Mouse (Mus musculus): ENCODE results near the gene Pet117. TPM values are rescaled to one million over a fixed set of nuclear protein-coding genes. Genes with fewer than 3 reads are reported as not detected.

Pet117 gene
- polyA plus RNA-seq, 1 experiment from 2014 or later: not detected

GRCm38 (mm10) chr2:144400659-144401058, 31.9 kb downstream of the Pet117 start:
- Histone ChIP-seq H3K27ac (ENCODE audit: low read depth, low read length) (no peak overlapping the region), H3K27me3 (ENCODE audit: control insufficient read depth, insufficient read depth, low read length) (no peaks in the 10 kb centered on the region), H3K4me1 (ENCODE audit: control insufficient read depth, insufficient read depth, low read length) (no peaks in the 10 kb centered on the region), H3K4me3 (ENCODE audit: low read length) (no peak overlapping the region), H3K9ac (ENCODE audit: low read depth, low read length) (no peak overlapping the region), H3K9me3 (ENCODE audit: control insufficient read depth, low read length) (no peaks in the 10 kb centered on the region), H3K4me2 (replicated peaks; ENCODE audit: low read depth, low read length) (no peak overlapping the region), H3K36me3 (ENCODE audit: control insufficient read depth, insufficient read depth, low read length) (peaks cover 79% of the 10 kb centered on the region)
- 87% methylated on average over 6 of the region's 6 CpGs for WGBS
- ATAC-seq (ENCODE audit: low FRiP score, low TSS enrichment): no peak

GRCm38 (mm10) chr2:144409037-144409436, 40.2 kb downstream of the Pet117 start:
- no peaks in the 10 kb centered on the region for H3K9me3 ChIP-seq (ENCODE audit: control insufficient read depth, low read length)
- H3K36me3 ChIP-seq (ENCODE audit: control insufficient read depth, insufficient read depth, low read length): peaks cover 53% of the 10 kb centered on the region
- WGBS: 95% methylated on average over 4 of the region's 4 CpGs
- no peaks in the 10 kb centered on the region for H3K27me3 ChIP-seq (ENCODE audit: control insufficient read depth, insufficient read depth, low read length)
- H3K4me1 ChIP-seq (ENCODE audit: control insufficient read depth, insufficient read depth, low read length): no peaks in the 10 kb centered on the region
- H3K27ac ChIP-seq (ENCODE audit: low read depth, low read length): no peak overlapping the region
- no peak overlapping the region for H3K4me3 ChIP-seq (ENCODE audit: low read length)
- no peak for ATAC-seq (ENCODE audit: low FRiP score, low TSS enrichment)
- no peak overlapping the region for H3K4me2 ChIP-seq (replicated peaks; ENCODE audit: low read depth, low read length)
- H3K9ac ChIP-seq (ENCODE audit: low read depth, low read length): no peak overlapping the region

GRCm38 (mm10) chr2:144410603-144411002, 41.8 kb downstream of the Pet117 start:
- no peaks in the 10 kb centered on the region for H3K27me3 ChIP-seq (ENCODE audit: control insufficient read depth, insufficient read depth, low read length)
- peaks cover 40% of the 10 kb centered on the region for H3K36me3 ChIP-seq (ENCODE audit: control insufficient read depth, insufficient read depth, low read length)
- no peaks in the 10 kb centered on the region for H3K4me1 ChIP-seq (ENCODE audit: control insufficient read depth, insufficient read depth, low read length)
- ATAC-seq (ENCODE audit: low FRiP score, low TSS enrichment): no peak
- H3K4me3 ChIP-seq (ENCODE audit: low read length): no peak overlapping the region
- H3K9me3 ChIP-seq (ENCODE audit: control insufficient read depth, low read length): no peaks in the 10 kb centered on the region
- no peak overlapping the region for H3K4me2 ChIP-seq (replicated peaks; ENCODE audit: low read depth, low read length)
- H3K9ac ChIP-seq (ENCODE audit: low read depth, low read length): no peak overlapping the region
- H3K27ac ChIP-seq (ENCODE audit: low read depth, low read length): no peak overlapping the region
- WGBS: 85% methylated on average over 3 of the region's 3 CpGs

GRCm38 (mm10) chr2:144414646-144415045, 45.9 kb downstream of the Pet117 start:
- Histone ChIP-seq H3K4me3 (ENCODE audit: low read length) (no peak overlapping the region), H3K4me2 (replicated peaks; ENCODE audit: low read depth, low read length) (no peak overlapping the region), H3K36me3 (ENCODE audit: control insufficient read depth, insufficient read depth, low read length) (peaks cover 5% of the 10 kb centered on the region; the same call in 1 of the 2 replicates), H3K27ac (ENCODE audit: low read depth, low read length) (no peak overlapping the region), H3K9me3 (ENCODE audit: control insufficient read depth, low read length) (no peaks in the 10 kb centered on the region), H3K4me1 (ENCODE audit: control insufficient read depth, insufficient read depth, low read length) (0 out of 2 replicates have a peak, but pooled peaks cover 10% of the 10 kb centered on the region), H3K27me3 (ENCODE audit: control insufficient read depth, insufficient read depth, low read length) (no peaks in the 10 kb centered on the region), H3K9ac (ENCODE audit: low read depth, low read length) (no peak overlapping the region)
- no peak for ATAC-seq (ENCODE audit: low FRiP score, low TSS enrichment)
- 100% methylated on average over 1 of the region's 1 CpGs for WGBS

- H3K9me3 ChIP-seq (ENCODE audit: control insufficient read depth, low read length): no peaks in the 10 kb centered on the region
- no peak overlapping the region for H3K4me2 ChIP-seq (replicated peaks; ENCODE audit: low read depth, low read length)
- no peak overlapping the region for H3K9ac ChIP-seq (ENCODE audit: low read depth, low read length)
- no peak overlapping the region for H3K27ac ChIP-seq (ENCODE audit: low read depth, low read length)
- H3K4me3 ChIP-seq (ENCODE audit: low read length): no peak overlapping the region
- H3K4me1 ChIP-seq (ENCODE audit: control insufficient read depth, insufficient read depth, low read length): 0 out of 2 replicates have a peak, but pooled peaks cover 10% of the 10 kb centered on the region
- no peaks in the 10 kb centered on the region for H3K27me3 ChIP-seq (ENCODE audit: control insufficient read depth, insufficient read depth, low read length)
- no peak for ATAC-seq (ENCODE audit: low FRiP score, low TSS enrichment)
- H3K36me3 ChIP-seq (ENCODE audit: control insufficient read depth, insufficient read depth, low read length): no peaks in the 10 kb centered on the region
- 50% methylated on average over 8 of the region's 8 CpGs for WGBS
Observed at GRCm38 (mm10) chr2:144416859-144417258, 48.1 kb downstream of the Pet117 start.

- Histone ChIP-seq H3K9ac (ENCODE audit: low read depth, low read length) (no peak overlapping the region), H3K36me3 (ENCODE audit: control insufficient read depth, insufficient read depth, low read length) (no peaks in the 10 kb centered on the region), H3K4me1 (ENCODE audit: control insufficient read depth, insufficient read depth, low read length) (0 out of 2 replicates have a peak, but pooled peaks cover 10% of the 10 kb centered on the region), H3K9me3 (ENCODE audit: control insufficient read depth, low read length) (no peaks in the 10 kb centered on the region), H3K27ac (ENCODE audit: low read depth, low read length) (peak overlapping the region; percentile 59), H3K4me3 (ENCODE audit: low read length) (no peak overlapping the region), H3K4me2 (replicated peaks; ENCODE audit: low read depth, low read length) (no peak overlapping the region), H3K27me3 (ENCODE audit: control insufficient read depth, insufficient read depth, low read length) (no peaks in the 10 kb centered on the region)
- ATAC-seq (ENCODE audit: low FRiP score, low TSS enrichment): peak; percentile 58; the same call in 1 of the 2 replicates
- 22% methylated on average over 2 of the region's 2 CpGs for WGBS
Observed at GRCm38 (mm10) chr2:144418062-144418461, 49.3 kb downstream of the Pet117 start.

GRCm38 (mm10) chr2:144422094-144422675, 53.4 kb downstream of the Pet117 start:
- no peak overlapping the region for H3K27ac ChIP-seq (ENCODE audit: low read depth, low read length)
- no peak overlapping the region for H3K9ac ChIP-seq (ENCODE audit: low read depth, low read length)
- no peak overlapping the region for H3K4me3 ChIP-seq (ENCODE audit: low read length)
- no peaks in the 10 kb centered on the region for H3K36me3 ChIP-seq (ENCODE audit: control insufficient read depth, insufficient read depth, low read length)
- H3K27me3 ChIP-seq (ENCODE audit: control insufficient read depth, insufficient read depth, low read length): no peaks in the 10 kb centered on the region
- no peak overlapping the region for H3K4me2 ChIP-seq (replicated peaks; ENCODE audit: low read depth, low read length)
- ATAC-seq (ENCODE audit: low FRiP score, low TSS enrichment): no peak
- no peaks in the 10 kb centered on the region for H3K9me3 ChIP-seq (ENCODE audit: control insufficient read depth, low read length)
- 0 out of 2 replicates have a peak, but pooled peaks cover 8% of the 10 kb centered on the region for H3K4me1 ChIP-seq (ENCODE audit: control insufficient read depth, insufficient read depth, low read length)
- WGBS: 69% methylated on average over 10 of the region's 10 CpGs

Other genes with a start within 250 kb of the Pet117 start
- 20.2 and 21.9 TPM in 2 replicates for gene Mgme1, start 98.3 kb upstream of the Pet117 start, polyA plus RNA-seq (2014; fragmentation: Nextera tagmentation; extraction: Ambion mirVana)
- 138 and 155 TPM in 2 replicates for gene Snx5, start 98.1 kb upstream of the Pet117 start, polyA plus RNA-seq (2014; fragmentation: Nextera tagmentation; extraction: Ambion mirVana)
- gene Ovol2, start 36.9 kb upstream of the Pet117 start, polyA plus RNA-seq (2014; fragmentation: Nextera tagmentation; extraction: Ambion mirVana): 1.8 and 2.1 TPM in 2 replicates
- 34.8 and 47.5 TPM in 2 replicates for gene Kat14, start within 50 bp of the Pet117 start, polyA plus RNA-seq (2014; fragmentation: Nextera tagmentation; extraction: Ambion mirVana)
- gene Dzank1, start 158.4 kb downstream of the Pet117 start, polyA plus RNA-seq (2014; fragmentation: Nextera tagmentation; extraction: Ambion mirVana): 2.2 and 4.1 TPM in 2 replicates
- gene Polr3f, start 158.7 kb downstream of the Pet117 start, polyA plus RNA-seq (2014; fragmentation: Nextera tagmentation; extraction: Ambion mirVana): 26.7 and 34.2 TPM in 2 replicates
- gene Rbbp9, start 181.9 kb downstream of the Pet117 start, polyA plus RNA-seq (2014; fragmentation: Nextera tagmentation; extraction: Ambion mirVana): 67.1 and 84.7 TPM in 2 replicates
- gene Sec23b, start 187.2 kb downstream of the Pet117 start, polyA plus RNA-seq (2014; fragmentation: Nextera tagmentation; extraction: Ambion mirVana): 59.9 and 93.5 TPM in 2 replicates
- 41.8 and 61.3 TPM in 2 replicates for gene Smim26, start 225.1 kb downstream of the Pet117 start, polyA plus RNA-seq (2014; fragmentation: Nextera tagmentation; extraction: Ambion mirVana)
- gene Dtd1, start 230.9 kb downstream of the Pet117 start, polyA plus RNA-seq (2014; fragmentation: Nextera tagmentation; extraction: Ambion mirVana): 47.9 and 50.0 TPM in 2 replicates